ENCODE assay signal across 8 mouse cellular contexts in the genomic region with DNA sequence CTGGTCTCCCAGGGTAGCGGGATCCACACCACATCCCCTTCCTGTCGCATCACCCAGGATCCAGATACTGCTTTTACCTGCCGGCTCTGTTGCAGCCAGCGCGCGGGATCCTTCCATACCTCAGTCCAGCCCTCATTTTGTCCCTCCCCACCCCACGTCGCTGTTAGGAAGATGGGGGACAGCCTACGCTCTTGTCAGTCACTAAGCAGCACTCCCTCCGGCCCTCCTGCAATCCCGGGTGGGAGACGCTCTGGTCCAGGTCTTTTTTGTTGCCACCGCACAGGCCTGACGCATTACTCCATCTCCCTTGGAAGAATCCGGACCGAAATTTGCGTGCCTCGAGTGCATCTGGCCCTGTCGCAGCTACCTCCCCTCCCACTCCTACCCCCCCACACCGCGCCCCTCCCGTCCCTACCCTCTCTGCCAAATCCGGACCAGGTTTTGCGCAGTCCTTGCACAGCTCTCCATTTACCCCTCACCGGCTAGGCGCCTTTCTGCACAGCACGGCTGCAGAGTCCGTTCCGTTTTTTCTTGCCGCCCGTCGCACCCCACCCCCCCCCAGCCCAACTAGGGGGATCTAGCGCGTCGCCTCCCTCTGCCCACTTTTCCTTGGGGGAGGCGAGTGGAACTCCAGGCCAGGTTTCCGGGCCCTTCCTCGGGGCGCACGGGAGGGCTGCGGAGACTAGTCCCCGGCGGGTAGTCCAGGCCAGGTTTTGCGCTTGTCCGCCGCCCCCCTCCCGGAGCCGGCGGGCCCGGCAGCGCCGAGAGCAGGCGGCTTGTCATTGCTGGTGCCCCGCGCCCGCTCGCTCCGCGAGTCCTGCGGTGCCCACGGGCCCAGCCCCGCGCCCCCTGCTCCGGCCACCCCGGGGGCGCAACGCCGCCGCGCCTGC. TPM values are rescaled to one million over a fixed set of nuclear protein-coding genes. Genes with fewer than 3 reads are reported as not detected.
A peak's percentile ranks its signal among the peaks of the same experiment; 100 is the strongest.
DNase-seq lines count a peak whose midpoint lies in the region; ATAC-seq lines count a peak whose summit lies in the region.

A gene (plus strand): TSS at position 743 of the 890 bp plus-strand sequence.

- peak; percentile 87 for ATAC-seq in hindbrain, embryonic 11.5 days (ENCODE audit: low FRiP score)
- peak; percentile 92 for ATAC-seq in lung, embryonic 16.5 days (ENCODE audit: low read depth)

- under 1% methylated on average over 64 of the region's 70 CpGs for WGBS in hindbrain, embryonic 11.5 days
- WGBS in lung, embryonic 16.5 days: under 1% methylated on average over 54 of the region's 70 CpGs

- peak within 1 kb of the TSS; percentile 97 for H3K4me2 ChIP-seq in hindbrain, embryonic 11.5 days (replicated peaks; ENCODE audit: low read depth, low read length)
- peak within 1 kb of the TSS; percentile 95 for H3K4me2 ChIP-seq in lung, embryonic 16.5 days (ENCODE audit: low read depth, low read length)

- H3K4me1 ChIP-seq in hindbrain, embryonic 11.5 days (replicated peaks; ENCODE audit: control insufficient read depth, insufficient read depth, low read length): peaks cover 14% of the 10 kb centered on the region
- peaks cover 35% of the 10 kb centered on the region for H3K4me1 ChIP-seq in lung, embryonic 16.5 days (replicated peaks; ENCODE audit: control insufficient read depth, insufficient read depth, low read length)

- H3K27ac ChIP-seq in hindbrain, embryonic 11.5 days (ENCODE audit: low read depth, low read length): peak within 1 kb of the TSS; percentile 93
- H3K27ac ChIP-seq in lung, embryonic 16.5 days (ENCODE audit: low read length): peak within 1 kb of the TSS; percentile 95

- peaks cover 2% of the 10 kb centered on the region; the same call in 1 of the 2 replicates for H3K27me3 ChIP-seq in hindbrain, embryonic 11.5 days (ENCODE audit: control insufficient read depth, insufficient read depth, low read length)
- no peaks in the 10 kb centered on the region; the same call in 1 of the 2 replicates for H3K27me3 ChIP-seq in lung, embryonic 16.5 days (ENCODE audit: control insufficient read depth, insufficient read depth, low read depth, low read length)

- peak; percentile 99 for DNase-seq in Muller cell, postnatal 12 days (ENCODE audit: inconsistent ontology term)
- DNase-seq in cerebellum, adult 9-10 months: peak; percentile 98
- DNase-seq in frontal cortex, postnatal 10 days (ENCODE audit: low spot score in 2 of 2): peak; percentile 95 to 98
- peak; percentile 94 for DNase-seq in hindbrain, embryonic 11.5 days (ENCODE audit: low spot score)
- DNase-seq in layer of hippocampus, adult 9-11 months: peak; percentile 98
- DNase-seq in ovary, postnatal 14 days (ENCODE audit: low spot score): peak; percentile 87
- DNase-seq in thymus, postnatal 10 days (ENCODE audit: low spot score in 2 of 2): peak; percentile 84 to 89

- no peaks in the 10 kb centered on the region for H3K9me3 ChIP-seq in hindbrain, embryonic 11.5 days (ENCODE audit: control insufficient read depth, low read length)
- no peaks in the 10 kb centered on the region for H3K9me3 ChIP-seq in lung, embryonic 16.5 days (ENCODE audit: control insufficient read depth, low read length)

- H3K4me3 ChIP-seq in hindbrain, embryonic 11.5 days (ENCODE audit: low read depth, low read length): peak within 1 kb of the TSS; percentile 93
- H3K4me3 ChIP-seq in lung, embryonic 16.5 days (ENCODE audit: low read length): peak within 1 kb of the TSS; percentile 91

- peak within 1 kb of the TSS; percentile 93 for H3K9ac ChIP-seq in hindbrain, embryonic 11.5 days (ENCODE audit: low read depth, low read length)
- H3K9ac ChIP-seq in lung, embryonic 16.5 days (ENCODE audit: low read length): peak within 1 kb of the TSS; percentile 90

- no peaks in the 10 kb centered on the region for H3K36me3 ChIP-seq in hindbrain, embryonic 11.5 days (ENCODE audit: control insufficient read depth, insufficient read depth, low read length)
- no peaks in the 10 kb centered on the region for H3K36me3 ChIP-seq in lung, embryonic 16.5 days (ENCODE audit: control insufficient read depth, insufficient read depth, low read length)

RNA-seq across cellular contexts. Expression of the gene that starts here (rescaled TPM):
- 19.9 and 23.7 TPM in 2 replicates for polyA plus RNA-seq in hindbrain, embryonic 11.5 days (2014; fragmentation: Nextera tagmentation; extraction: Ambion mirVana)
- polyA plus RNA-seq in lung, embryonic 16.5 days (2015; fragmentation: Nextera tagmentation; extraction: Ambion mirVana): 14.8 and 16.1 TPM in 2 replicates

Comparison
In these comparisons a context has a peak if more than half of its experiments do, and no peak if none do; other contexts are left out.
1. Peak in every context shown above with its lines: DNase-seq, ATAC-seq, H3K4me3 ChIP-seq and H3K27ac ChIP-seq.